Mouse (Mus musculus): Measurements from ENCODE around the gene Gm20918.
"Not testable (repeated sequence)": the region's sequence is repeated elsewhere in the genome, so short reads cannot be mapped to it uniquely, and the experiment has no call there.

Gene Gm20918

GRCm38 (mm10) chrY:5043637-5044036 is at the start of gene Gm20918:
TSS of gene Gm20918 (plus strand) at chrY:5043937.
- not testable (repeated sequence) for DNase-seq (ENCODE audit: low read depth)
